Mouse (Mus musculus) C2C12 (cell line): Measurements from ENCODE around the gene Pgm5.

Experiments used
- CTCF ChIP-seq: IDR thresholded peaks from one replicate; pipeline ENCODE4 v1.5.1; 2011; ENCODE audit not compliant: control insufficient read depth, insufficient read depth, insufficient read length
- MYOG ChIP-seq: IDR thresholded peaks from one replicate; pipeline ENCODE4 v1.6.1; 2011; ENCODE audit not compliant: control insufficient read depth, insufficient read length; ENCODE audit errors: extremely low read depth

DNA sequence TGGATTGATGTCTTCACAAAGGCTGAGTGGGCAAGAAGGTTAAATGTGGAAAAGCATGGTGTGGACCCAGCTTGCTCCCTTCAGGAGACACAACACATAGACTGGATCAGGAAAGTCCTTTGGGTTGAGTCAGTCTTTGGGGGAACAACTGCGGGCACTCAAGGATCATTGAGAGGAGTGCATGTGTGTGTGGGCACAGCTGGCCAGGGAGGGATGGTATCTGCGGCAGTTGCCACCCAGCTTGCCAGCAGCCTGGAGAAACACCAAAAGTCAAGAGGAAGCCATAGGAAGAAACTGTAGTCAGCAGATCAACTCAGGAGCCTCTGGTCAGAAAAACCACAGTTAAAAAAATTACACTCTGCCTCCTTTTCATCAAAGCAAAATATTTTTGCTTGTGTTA lies 12.8 kb downstream of the Pgm5 start:
- TF ChIP-seq CTCF (no peak), MYOG (no peak)
